Mouse (Mus musculus) neural tube, embryonic 12.5 days (tissue): ENCODE results near the gene Adi1. TPM values are rescaled to one million over a fixed set of nuclear protein-coding genes. Genes with fewer than 3 reads are reported as not detected.

ENCODE experiments used
- ATAC-seq: fragments of 200-750 bp; cut with Nextera tagmentation; 2 replicates; pipeline ENCODE4 v1.8.0; 2017; ENCODE audit warnings: low read depth, mild to moderate bottlenecking, moderate TSS enrichment, moderate library complexity; ENCODE audit not compliant: low FRiP score
- H3K27ac ChIP-seq: fragments of 300-500 bp; sonication (generic); 2 replicates; pipeline ENCODE4 v1.5.1; 2016
- H3K27me3 ChIP-seq: fragments of 300-500 bp; sonication (generic); replicated peaks from 2 replicates; pipeline ENCODE4 v1.6.1; 2016; ENCODE audit warnings: mild to moderate bottlenecking
- H3K36me3 ChIP-seq: fragments of 300-500 bp; sonication (generic); 2 replicates; pipeline ENCODE4 v1.6.1; 2016; ENCODE audit warnings: mild to moderate bottlenecking
- H3K4me1 ChIP-seq: fragments of 300-500 bp; sonication (generic); 2 replicates; pipeline ENCODE4 v1.6.1; 2016
- H3K4me2 ChIP-seq: fragments of 300-500 bp; sonication (generic); replicated peaks from 2 replicates; pipeline ENCODE4 v1.6.1; 2016; ENCODE audit warnings: mild to moderate bottlenecking
- H3K4me3 ChIP-seq: fragments of 300-500 bp; sonication (generic); 2 replicates; pipeline ENCODE4 v1.5.1; 2016
- H3K9ac ChIP-seq: fragments of 300-500 bp; sonication (generic); 2 replicates; pipeline ENCODE4 v1.6.1; 2016; ENCODE audit warnings: mild to moderate bottlenecking
- H3K9me3 ChIP-seq: fragments of 300-500 bp; sonication (generic); 2 replicates; pipeline ENCODE4 v1.6.1; 2016; ENCODE audit warnings: mild to moderate bottlenecking
- WGBS: fragments of 180-500 bp; shearing (Covaris S2); methylation state at CpG from one replicate; pipeline ENCODE4 v1.1.7; 2016; 5-methylcytosine and 5-hydroxymethylcytosine counted together
- microRNA-seq: library from miRNA; unstranded; fragments of <30 nt; microRNA quantifications from one replicate; pipeline ENCODE4, GENCODE M21; 2017
- polyA plus RNA-seq: library from polyadenylated mRNA; unstranded; fragments of >200 nt; fragmentation: Nextera tagmentation; extraction: Ambion mirVana; gene quantifications from 2 replicates; pipeline ENCODE4 v1.2.1, GENCODE M21; 2016

The Adi1 gene
- polyA plus RNA-seq, 1 experiment from 2014 or later: 36.7 TPM

DNA sequence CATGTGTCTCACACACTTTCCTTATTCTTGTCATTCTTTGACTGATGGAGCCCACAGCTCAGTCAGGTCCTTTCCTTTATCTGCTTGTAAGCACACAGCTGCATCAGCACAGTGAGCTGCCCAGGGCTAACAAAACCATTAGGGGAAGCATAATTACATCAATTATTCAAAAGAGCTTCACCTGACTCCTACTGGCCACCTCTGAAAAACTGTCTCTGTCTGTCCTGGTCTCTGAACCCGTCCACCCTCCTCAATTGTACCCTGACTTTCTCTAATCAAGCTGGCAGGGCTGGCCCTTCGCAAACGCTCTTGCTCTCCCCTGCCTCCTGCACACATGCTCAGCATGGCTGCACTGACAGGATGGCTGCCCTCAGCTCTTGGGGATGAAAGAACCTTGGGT lies 49.3 kb downstream of the Adi1 start:
- peaks cover 38% of the 10 kb centered on the region for H3K36me3 ChIP-seq
- no peak overlapping the region for H3K4me2 ChIP-seq
- WGBS: 70% methylated on average over 3 of the region's 3 CpGs
- no peaks in the 10 kb centered on the region for H3K9me3 ChIP-seq
- no peak overlapping the region for H3K27ac ChIP-seq
- no peak for ATAC-seq
- H3K4me1 ChIP-seq: no peaks in the 10 kb centered on the region
- no peaks in the 10 kb centered on the region for H3K27me3 ChIP-seq
- no peak overlapping the region for H3K9ac ChIP-seq
- H3K4me3 ChIP-seq: no peak overlapping the region

GRCm38 (mm10) chr12:28726204-28726603 lies 51.2 kb downstream of the Adi1 start:
- Histone ChIP-seq H3K4me1 (no peaks in the 10 kb centered on the region), H3K36me3 (peaks cover 31% of the 10 kb centered on the region), H3K9me3 (no peaks in the 10 kb centered on the region), H3K27me3 (no peaks in the 10 kb centered on the region), H3K4me3 (no peak overlapping the region), H3K4me2 (no peak overlapping the region), H3K27ac (no peak overlapping the region), H3K9ac (no peak overlapping the region)
- 92% methylated on average over 4 of the region's 4 CpGs for WGBS
- ATAC-seq: no peak

DNA sequence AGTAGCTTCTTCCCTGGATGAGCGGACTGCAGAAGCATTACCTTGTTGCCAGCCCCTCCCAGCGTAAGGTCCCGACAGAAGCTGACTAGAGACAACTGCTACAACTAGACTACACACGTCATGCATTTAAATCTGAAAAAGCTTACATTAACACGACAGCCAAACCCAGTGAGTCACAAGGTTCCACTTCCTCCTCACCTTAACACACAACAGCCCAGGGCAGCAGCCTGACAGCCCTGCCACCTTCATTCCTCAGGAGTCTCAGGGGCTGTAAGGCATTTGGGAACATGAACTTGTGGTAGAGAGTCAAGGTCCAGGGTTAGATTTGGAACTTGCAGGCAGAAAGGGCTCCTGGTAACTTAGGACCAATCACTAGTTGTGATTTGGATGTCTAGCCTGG lies 52.0 kb downstream of the Adi1 start:
- Histone ChIP-seq H3K4me2 (no peak overlapping the region), H3K9me3 (no peaks in the 10 kb centered on the region), H3K9ac (no peak overlapping the region), H3K27ac (no peak overlapping the region), H3K4me1 (no peaks in the 10 kb centered on the region), H3K4me3 (no peak overlapping the region), H3K27me3 (no peaks in the 10 kb centered on the region), H3K36me3 (peaks cover 28% of the 10 kb centered on the region)
- no peak for ATAC-seq
- WGBS: 85% methylated on average over 5 of the region's 5 CpGs

Small RNA genes lying within 50 kb of the gene (microRNA-seq; reads per million reads assigned to microRNA genes)
- gene Mir6937: not detected

Other genes with a start within 250 kb of the Adi1 start
- 0.43 TPM in 1 of 2 replicates, not detected in the other for gene Dcdc2c, start 122.8 kb upstream of the Adi1 start, polyA plus RNA-seq
- not detected in 2 replicates for gene Allc, start 92.7 kb upstream of the Adi1 start, polyA plus RNA-seq
- gene Colec11, start 51.9 kb upstream of the Adi1 start, polyA plus RNA-seq: 0.43 and 0.44 TPM in 2 replicates
- 594 and 599 TPM in 2 replicates for gene Rps7, start 39.3 kb upstream of the Adi1 start, polyA plus RNA-seq
- 29.3 and 29.6 TPM in 2 replicates for gene Rnaseh1, start 25.6 kb upstream of the Adi1 start, polyA plus RNA-seq
- gene Trappc12, start 75.2 kb downstream of the Adi1 start, polyA plus RNA-seq: 41.0 and 42.4 TPM in 2 replicates
- gene Eipr1, start 76.6 kb downstream of the Adi1 start, polyA plus RNA-seq: 54.6 and 57.4 TPM in 2 replicates